In the genomic region with DNA sequence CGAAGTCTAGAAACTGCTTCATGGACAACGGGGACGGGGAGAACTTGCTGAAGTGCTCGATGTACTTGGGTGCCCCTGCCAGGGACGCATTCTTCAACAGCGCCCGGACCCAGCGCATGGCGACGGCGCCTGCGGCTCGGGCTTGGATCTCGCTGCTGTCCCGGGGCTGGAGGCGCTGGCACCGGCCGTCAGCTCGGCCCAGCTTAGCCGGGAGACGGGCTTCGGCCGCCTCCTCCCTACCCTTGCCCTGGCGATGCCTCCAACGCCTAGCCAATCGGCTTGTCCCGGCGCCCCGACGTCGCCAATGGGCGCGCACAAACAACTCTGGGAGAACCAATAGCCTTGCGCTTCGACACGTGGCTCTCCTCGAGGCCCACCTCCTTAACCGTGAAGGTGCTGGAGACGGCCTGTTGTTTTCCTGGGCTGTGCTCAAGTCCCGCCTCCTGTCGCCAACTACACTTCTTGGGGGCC, we compare ENCODE assay signal across 1 mouse cellular context.
TF ChIP-seq lines count a peak whose summit lies in the region.

A gene (minus strand): TSS at position 216 of the 471 bp plus-strand sequence.

TF ChIP-seq in MEL, 35 proteins besides CTCF, POLR2A, EP300 and RAD21 (continued from another document):
- no peak for TF ChIP-seq E2F4 (IDR thresholded peaks at IDR 0.05; ENCODE audit: borderline replicate concordance, low read depth, low read length)
- no peak; the same call in 1 of the 2 replicates for TF ChIP-seq KAT2A (conservative IDR thresholded peaks at IDR 0.05; ENCODE audit: low read depth, low read length)
- no peak for TF ChIP-seq ZC3H11A (IDR thresholded peaks at IDR 0.05; ENCODE audit: low read depth, low read length)
- TF ChIP-seq ETS1 (IDR thresholded peaks at IDR 0.05; ENCODE audit: low read depth, low read length), result 0 out of 2 replicates have a peak, but pooled peaks have one; percentile 6
- no peak for TF ChIP-seq SMC3 (IDR thresholded peaks at IDR 0.05; ENCODE audit: low read depth, low read length)
- TF ChIP-seq CHD2 (IDR thresholded peaks at IDR 0.05; ENCODE audit: low read length), result peak; percentile 79
- TF ChIP-seq ZKSCAN1 (IDR thresholded peaks at IDR 0.05; ENCODE audit: low read depth, low read length), result no peak
- no peak for TF ChIP-seq GABPA (IDR thresholded peaks at IDR 0.05; ENCODE audit: low read depth, low read length)
- peak; percentile 82; the same call in 1 of the 2 replicates for TF ChIP-seq MXI1 (IDR thresholded peaks at IDR 0.05; ENCODE audit: low read depth, low read length)
- TF ChIP-seq UBTF (IDR thresholded peaks at IDR 0.05; ENCODE audit: borderline replicate concordance, insufficient read depth, low read depth, low read length), result no peak
- peak; percentile 97 for TF ChIP-seq USF1 (IDR thresholded peaks at IDR 0.05; ENCODE audit: low read depth, low read length)
- TF ChIP-seq JUND (IDR thresholded peaks at IDR 0.05; ENCODE audit: low read depth, low read length), result no peak
- TF ChIP-seq TCF12 (IDR thresholded peaks at IDR 0.05; ENCODE audit: low read depth, low read length), result no peak
- no peak for TF ChIP-seq RCOR1 (IDR thresholded peaks at IDR 0.05; ENCODE audit: low read depth, low read length)
- no peak for TF ChIP-seq MEF2A (IDR thresholded peaks at IDR 0.05; ENCODE audit: extremely low read depth, insufficient replicate concordance, low read depth, low read length, poor library complexity, severe bottlenecking)
- peak; percentile 97 for TF ChIP-seq MAZ (IDR thresholded peaks at IDR 0.05; ENCODE audit: low read depth, low read length)
- TF ChIP-seq BHLHE40 (IDR thresholded peaks at IDR 0.05; ENCODE audit: borderline replicate concordance, low read depth, low read length), result peak; percentile 71; the same call in 1 of the 2 replicates
- TF ChIP-seq MAFK (IDR thresholded peaks at IDR 0.05; ENCODE audit: borderline replicate concordance, low read depth, low read length), result no peak
- no peak for TF ChIP-seq ELF1 (IDR thresholded peaks at IDR 0.05; ENCODE audit: low read depth, low read length)
- no peak for TF ChIP-seq POLR2AphosphoS5 (IDR thresholded peaks at IDR 0.05; ENCODE audit: borderline replicate concordance, low read depth, low read length)
